Mouse (Mus musculus): Measurements from ENCODE around the gene Fryl.

DNA sequence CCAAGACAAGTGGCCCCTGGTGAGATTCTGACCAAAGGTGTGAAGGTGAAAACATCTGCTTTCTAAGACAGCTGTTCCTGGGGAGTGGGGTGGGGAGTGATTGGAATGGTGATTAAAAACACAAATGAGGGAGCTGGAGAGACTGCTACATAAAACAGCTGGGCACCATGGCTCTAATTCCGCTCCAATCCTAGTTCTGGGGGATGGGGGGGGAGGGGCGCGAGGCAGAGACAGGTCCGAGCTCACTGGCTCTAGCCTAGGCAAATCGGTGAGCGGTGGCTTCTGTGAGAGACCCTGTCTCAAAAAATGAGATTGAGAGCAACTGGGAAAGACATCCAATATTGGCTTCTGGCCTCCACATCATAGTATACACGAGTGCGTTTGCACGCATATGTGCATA, 24.2 kb downstream of the Fryl start:
- TF ChIP-seq GATA1 (IDR thresholded peaks at IDR 0.05; ENCODE audit: borderline replicate concordance, low read length) (no peak), FLI1 (IDR thresholded peaks at IDR 0.05; ENCODE audit: low read length) (no peak)
